Mouse (Mus musculus) testis, postnatal 14 days (tissue): ENCODE data around the gene Vmn2r115.
"Not testable (repeated sequence)": the region's sequence is repeated elsewhere in the genome, so short reads cannot be mapped to it uniquely, and the experiment has no call there.

Experiments used
- DNase-seq: peaks from one replicate; pipeline ENCODE4 v3.0.0; 2021; ENCODE audit warnings: low spot score

Vmn2r115 gene

GRCm38 (mm10) chr17:23343441-23343840 is at the start of gene Vmn2r115:
Gene Vmn2r115, plus strand, starts transcription at chr17:23343741.
- not testable (repeated sequence) for DNase-seq

GRCm38 (mm10) chr17:23312437-23312836 is 31.1 kb upstream of the Vmn2r115 start, which contains the start of gene Vmn2r114:
Gene Vmn2r114, minus strand, starts transcription at chr17:23312537.
- not testable (repeated sequence) for DNase-seq

DNA sequence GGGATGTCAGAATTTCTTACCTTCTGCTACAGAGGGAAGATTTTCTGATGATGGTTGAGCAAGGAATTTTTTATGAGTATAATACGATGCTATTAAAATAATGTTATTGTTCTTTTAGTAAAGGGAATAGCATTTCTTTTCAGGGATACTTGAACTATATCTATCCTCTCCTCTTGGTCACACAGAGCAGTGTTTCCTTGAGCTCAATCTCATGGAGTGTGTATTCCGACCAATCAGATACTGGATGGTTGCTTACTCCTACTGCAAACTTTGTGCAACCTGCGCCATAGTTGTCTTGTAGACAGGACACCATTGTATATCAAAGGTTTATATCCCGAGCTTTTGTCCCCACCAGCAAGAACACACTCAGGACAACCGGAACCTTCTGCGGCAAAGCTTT is 12.9 kb upstream of the Vmn2r115 start:
- DNase-seq = no peak

DNA sequence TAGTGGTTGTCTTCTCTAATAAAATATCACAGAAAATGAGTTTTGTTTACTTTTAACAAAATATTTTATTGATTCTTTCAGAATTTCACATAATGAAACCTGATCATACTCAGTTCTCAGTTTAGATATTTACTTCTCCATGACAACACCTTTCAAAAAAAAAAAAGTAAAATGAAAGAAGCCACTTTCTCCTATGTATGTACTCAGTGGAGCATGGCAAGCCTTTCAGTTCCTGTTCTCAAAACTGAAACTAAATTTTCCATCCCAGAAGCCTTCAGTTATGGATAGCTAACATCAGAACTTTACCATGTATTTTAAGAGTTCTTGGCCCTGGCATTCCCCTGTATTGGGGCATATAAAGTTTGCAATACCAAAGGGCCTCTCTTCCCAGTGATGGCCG is 8.1 kb downstream of the Vmn2r115 start:
- no peak for DNase-seq

GRCm38 (mm10) chr17:23384304-23384703 is 40.8 kb downstream of the Vmn2r115 start, which contains the start of gene Vmn2r116:
Gene Vmn2r116, plus strand, starts transcription at chr17:23384604.
- DNase-seq = not testable (repeated sequence)
